Mouse (Mus musculus): ENCODE measurements at regions not wholly inside any gene's neighbourhood (a gene's known extent, or its start where the extent isn't known, plus 50 kb on each side); places are given as distances from the start of the nearest gene placed in this dataset.

- no peak for TF ChIP-seq POLR2A (IDR thresholded peaks at IDR 0.05; ENCODE audit: low read depth, low read length)
- TF ChIP-seq CTCF (conservative IDR thresholded peaks at IDR 0.05; ENCODE audit: insufficient read depth, insufficient read length, low read depth, low read length) = no peak
- 76% methylated on average over 3 of the region's 3 CpGs for WGBS
- H3K36me3 ChIP-seq (ENCODE audit: control insufficient read depth, insufficient read depth, low read length) = no peaks in the 10 kb centered on the region
- no peak overlapping the region for H3K4me3 ChIP-seq (ENCODE audit: insufficient read depth, low read depth, low read length)
- no peaks in the 10 kb centered on the region for H3K4me1 ChIP-seq (ENCODE audit: control insufficient read depth, insufficient read depth, low read length)
- H3K27ac ChIP-seq (ENCODE audit: insufficient read depth, low read depth, low read length) = no peak overlapping the region
- H3K27me3 ChIP-seq (replicated peaks; ENCODE audit: control insufficient read depth, insufficient read depth, low read length) = no peaks in the 10 kb centered on the region; the same call in 1 of the 2 replicates
- no peak for DNase-seq
These were observed 800.1 kb upstream of the Adgrl4 start for GRCm38 (mm10) chr3:150637544-150637943.

- Histone ChIP-seq H3K27ac (ENCODE audit: insufficient read depth, low read depth, low read length) (no peak overlapping the region), H3K4me1 (ENCODE audit: control insufficient read depth, insufficient read depth, low read length) (no peaks in the 10 kb centered on the region), H3K4me3 (ENCODE audit: insufficient read depth, low read depth, low read length) (no peak overlapping the region), H3K27me3 (replicated peaks; ENCODE audit: control insufficient read depth, insufficient read depth, low read length) (no peaks in the 10 kb centered on the region; the same call in 1 of the 2 replicates), H3K36me3 (ENCODE audit: control insufficient read depth, insufficient read depth, low read length) (no peaks in the 10 kb centered on the region)
- DNase-seq = no peak
- 92% methylated on average over 8 of the region's 8 CpGs for WGBS
- TF ChIP-seq CTCF (conservative IDR thresholded peaks at IDR 0.05; ENCODE audit: insufficient read depth, insufficient read length, low read depth, low read length) (no peak), POLR2A (IDR thresholded peaks at IDR 0.05; ENCODE audit: low read depth, low read length) (no peak)
These were observed 797.5 kb upstream of the Adgrl4 start for GRCm38 (mm10) chr3:150640004-150640676.

GRCm38 (mm10) chr3:150648040-150648439 lies 789.6 kb upstream of the Adgrl4 start:
- no peak for DNase-seq
- 84% methylated on average over 3 of the region's 3 CpGs for WGBS
- H3K27me3 ChIP-seq (replicated peaks; ENCODE audit: control insufficient read depth, insufficient read depth, low read length) = no peaks in the 10 kb centered on the region
- no peaks in the 10 kb centered on the region for H3K36me3 ChIP-seq (ENCODE audit: control insufficient read depth, insufficient read depth, low read length)
- H3K4me3 ChIP-seq (ENCODE audit: insufficient read depth, low read depth, low read length) = no peak overlapping the region
- H3K4me1 ChIP-seq (ENCODE audit: control insufficient read depth, insufficient read depth, low read length) = no peaks in the 10 kb centered on the region
- H3K27ac ChIP-seq (ENCODE audit: insufficient read depth, low read depth, low read length) = no peak overlapping the region
- no peak for TF ChIP-seq CTCF (conservative IDR thresholded peaks at IDR 0.05; ENCODE audit: insufficient read depth, insufficient read length, low read depth, low read length)
- TF ChIP-seq POLR2A (IDR thresholded peaks at IDR 0.05; ENCODE audit: low read depth, low read length) = no peak

- no peaks in the 10 kb centered on the region for H3K36me3 ChIP-seq (ENCODE audit: control insufficient read depth, insufficient read depth, low read length)
- no peak overlapping the region for H3K27ac ChIP-seq (ENCODE audit: insufficient read depth, low read depth, low read length)
- TF ChIP-seq CTCF (conservative IDR thresholded peaks at IDR 0.05; ENCODE audit: insufficient read depth, insufficient read length, low read depth, low read length) (no peak), POLR2A (IDR thresholded peaks at IDR 0.05; ENCODE audit: low read depth, low read length) (no peak)
- WGBS = 62% methylated on average over 3 of the region's 3 CpGs
- H3K4me1 ChIP-seq (ENCODE audit: control insufficient read depth, insufficient read depth, low read length) = no peaks in the 10 kb centered on the region
- no peak for DNase-seq
- H3K4me3 ChIP-seq (ENCODE audit: insufficient read depth, low read depth, low read length) = no peak overlapping the region
- no peaks in the 10 kb centered on the region for H3K27me3 ChIP-seq (replicated peaks; ENCODE audit: control insufficient read depth, insufficient read depth, low read length)
These were observed 787.7 kb upstream of the Adgrl4 start for GRCm38 (mm10) chr3:150649783-150650565.

GRCm38 (mm10) chr3:150695751-150696150 lies 741.9 kb upstream of the Adgrl4 start:
- no peaks in the 10 kb centered on the region for H3K4me1 ChIP-seq (ENCODE audit: control insufficient read depth, insufficient read depth, low read length)
- TF ChIP-seq POLR2A (IDR thresholded peaks at IDR 0.05; ENCODE audit: low read depth, low read length) (no peak), CTCF (conservative IDR thresholded peaks at IDR 0.05; ENCODE audit: insufficient read depth, insufficient read length, low read depth, low read length) (no peak)
- 90% methylated on average over 5 of the region's 5 CpGs for WGBS
- no peak overlapping the region for H3K4me3 ChIP-seq (ENCODE audit: insufficient read depth, low read depth, low read length)
- no peak for DNase-seq
- no peak overlapping the region for H3K27ac ChIP-seq (ENCODE audit: insufficient read depth, low read depth, low read length)
- H3K36me3 ChIP-seq (ENCODE audit: control insufficient read depth, insufficient read depth, low read length) = no peaks in the 10 kb centered on the region
- no peaks in the 10 kb centered on the region for H3K27me3 ChIP-seq (replicated peaks; ENCODE audit: control insufficient read depth, insufficient read depth, low read length)

- no peak for DNase-seq
- Histone ChIP-seq H3K36me3 (ENCODE audit: control insufficient read depth, insufficient read depth, low read length) (no peaks in the 10 kb centered on the region), H3K4me3 (ENCODE audit: insufficient read depth, low read depth, low read length) (no peak overlapping the region), H3K4me1 (ENCODE audit: control insufficient read depth, insufficient read depth, low read length) (no peaks in the 10 kb centered on the region), H3K27ac (ENCODE audit: insufficient read depth, low read depth, low read length) (no peak overlapping the region), H3K27me3 (replicated peaks; ENCODE audit: control insufficient read depth, insufficient read depth, low read length) (no peaks in the 10 kb centered on the region)
- TF ChIP-seq CTCF (conservative IDR thresholded peaks at IDR 0.05; ENCODE audit: insufficient read depth, insufficient read length, low read depth, low read length) (no peak), POLR2A (IDR thresholded peaks at IDR 0.05; ENCODE audit: low read depth, low read length) (no peak)
- 54% methylated on average over 2 of the region's 2 CpGs for WGBS
These were observed 737.7 kb upstream of the Adgrl4 start for GRCm38 (mm10) chr3:150699990-150700389.
